Mouse (Mus musculus) intestine, embryonic 14.5 days (tissue): ENCODE results near the gene Rsph1. TPM values are rescaled to one million over a fixed set of nuclear protein-coding genes. Genes with fewer than 3 reads are reported as not detected.
A peak's percentile ranks its signal among the peaks of the same experiment; 100 is the strongest.

Experiments
- ATAC-seq: fragments of 200-750 bp; cut with Nextera tagmentation; replicated peaks from 2 replicates; pipeline ENCODE4 v1.8.0; 2017; ENCODE audit warnings: low read depth, moderate number of reproducible peaks, moderate TSS enrichment, moderate library complexity; ENCODE audit not compliant: low FRiP score, low TSS enrichment
- DNase-seq: peaks from one replicate; pipeline ENCODE4 v3.0.0-alpha.2; 2018; ENCODE audit warnings: low spot score
- H3K27ac ChIP-seq: fragments of 300-500 bp; sonication (generic); 2 replicates; pipeline ENCODE4 v1.5.1; 2014; ENCODE audit warnings: low read depth, mild to moderate bottlenecking, control low read depth
- H3K27me3 ChIP-seq: fragments of 300-500 bp; sonication (generic); replicated peaks from 2 replicates; pipeline ENCODE4 v1.6.1; 2014; ENCODE audit warnings: low read length, control low read depth; ENCODE audit not compliant: control insufficient read depth, insufficient read depth
- H3K36me3 ChIP-seq: fragments of 300-500 bp; sonication (generic); 2 replicates; pipeline ENCODE4 v1.6.1; 2014; ENCODE audit warnings: low read length, control low read depth; ENCODE audit not compliant: control insufficient read depth, insufficient read depth
- H3K4me1 ChIP-seq: fragments of 300-500 bp; sonication (generic); replicated peaks from 2 replicates; pipeline ENCODE4 v1.6.1; 2014; ENCODE audit warnings: low read length, control low read depth, mixed read lengths; ENCODE audit not compliant: control insufficient read depth, insufficient read depth
- H3K4me2 ChIP-seq: fragments of 300-500 bp; sonication (generic); 2 replicates; pipeline ENCODE4 v1.6.1; 2014; ENCODE audit warnings: low read length
- H3K4me3 ChIP-seq: fragments of 300-500 bp; sonication (generic); 2 replicates; pipeline ENCODE4 v1.5.1; 2014; ENCODE audit warnings: low read depth, low read length, control low read depth, mixed read lengths
- H3K9ac ChIP-seq: fragments of 300-500 bp; sonication (generic); 2 replicates; pipeline ENCODE4 v1.6.1; 2014; ENCODE audit warnings: mild to moderate bottlenecking, low read length
- H3K9me3 ChIP-seq: fragments of 300-500 bp; sonication (generic); 2 replicates; pipeline ENCODE4 v1.6.1; 2016; ENCODE audit warnings: low read length, control low read depth; ENCODE audit not compliant: control insufficient read depth
- WGBS: fragments of 180-500 bp; shearing (Covaris S2); extraction: QIAGEN DNeasy Blood & Tissue Kit; methylation state at CpG from one replicate; pipeline ENCODE4 v1.1.7; 2014; 5-methylcytosine and 5-hydroxymethylcytosine counted together
- polyA plus RNA-seq: library from polyadenylated mRNA; unstranded; fragments of >200 nt; fragmentation: Nextera tagmentation; extraction: Ambion mirVana; gene quantifications from 2 replicates; pipeline ENCODE4 v1.2.1, GENCODE M21; 2014

Rsph1 gene
- polyA plus RNA-seq, 1 experiment from 2014 or later = 0.80 TPM

DNA sequence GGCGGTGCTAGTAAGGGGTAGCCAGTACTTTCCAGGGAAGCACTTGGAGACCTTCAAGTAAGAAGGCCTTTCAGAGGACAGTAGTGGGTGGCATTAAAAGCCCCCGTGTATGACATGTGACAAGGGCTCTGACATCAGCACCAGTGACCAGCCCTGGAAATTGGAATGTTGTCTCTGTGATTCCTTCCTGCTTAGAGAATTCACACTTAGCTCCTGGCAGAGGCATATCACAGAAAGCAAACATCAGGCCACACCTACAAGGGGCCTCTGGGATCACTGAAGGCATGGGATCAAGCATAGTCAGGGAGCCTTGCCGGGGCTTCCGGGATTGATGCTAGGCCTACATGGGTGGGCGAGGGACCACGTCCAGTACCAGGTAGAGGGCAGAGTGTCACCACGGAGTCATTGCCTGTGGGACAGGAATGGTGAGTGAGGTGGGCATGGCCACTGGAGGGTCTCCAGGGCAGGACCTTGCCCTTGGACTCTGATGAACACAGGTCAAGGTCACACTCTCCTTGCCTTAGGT is 31.2 kb upstream of the Rsph1 start:
- WGBS = 87% methylated on average over 7 of the region's 7 CpGs
- no peaks in the 10 kb centered on the region for H3K36me3 ChIP-seq
- no peak overlapping the region for H3K4me2 ChIP-seq
- peaks cover 7% of the 10 kb centered on the region for H3K4me1 ChIP-seq
- H3K27me3 ChIP-seq = no peaks in the 10 kb centered on the region
- 0 out of 2 replicates have a peak, but pooled peaks have one; percentile 18 for ATAC-seq
- H3K4me3 ChIP-seq = no peak overlapping the region
- H3K9me3 ChIP-seq = no peaks in the 10 kb centered on the region
- H3K9ac ChIP-seq = no peak overlapping the region
- H3K27ac ChIP-seq = no peak overlapping the region
- DNase-seq = no peak

DNA sequence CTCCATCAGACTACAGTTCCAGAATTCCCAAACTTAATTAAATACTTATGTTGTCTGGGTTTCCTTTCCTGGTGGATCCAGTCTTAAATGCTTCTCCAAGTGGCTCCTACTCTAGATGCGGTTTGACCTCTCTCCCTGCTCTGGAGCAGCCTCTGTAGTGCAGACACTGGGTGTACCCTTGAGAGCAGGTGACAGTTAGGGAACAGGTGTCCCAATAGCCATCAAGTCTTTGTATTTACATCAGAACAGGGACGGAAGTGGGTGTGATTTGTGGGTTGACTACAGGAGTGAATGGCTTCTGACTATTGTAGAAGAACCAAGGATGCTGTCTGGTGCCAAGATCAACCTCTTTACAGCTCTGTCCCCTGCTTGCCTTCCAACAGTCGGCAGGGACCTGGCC is 30.6 kb upstream of the Rsph1 start:
- DNase-seq (no peak), ATAC-seq (no peak)
- peaks cover 7% of the 10 kb centered on the region for H3K4me1 ChIP-seq
- no peak overlapping the region for H3K4me2 ChIP-seq
- H3K4me3 ChIP-seq = no peak overlapping the region
- WGBS = 78% methylated on average over 3 of the region's 3 CpGs
- no peaks in the 10 kb centered on the region for H3K9me3 ChIP-seq
- no peaks in the 10 kb centered on the region for H3K27me3 ChIP-seq
- no peak overlapping the region for H3K27ac ChIP-seq
- H3K9ac ChIP-seq = no peak overlapping the region
- H3K36me3 ChIP-seq = no peaks in the 10 kb centered on the region

DNA sequence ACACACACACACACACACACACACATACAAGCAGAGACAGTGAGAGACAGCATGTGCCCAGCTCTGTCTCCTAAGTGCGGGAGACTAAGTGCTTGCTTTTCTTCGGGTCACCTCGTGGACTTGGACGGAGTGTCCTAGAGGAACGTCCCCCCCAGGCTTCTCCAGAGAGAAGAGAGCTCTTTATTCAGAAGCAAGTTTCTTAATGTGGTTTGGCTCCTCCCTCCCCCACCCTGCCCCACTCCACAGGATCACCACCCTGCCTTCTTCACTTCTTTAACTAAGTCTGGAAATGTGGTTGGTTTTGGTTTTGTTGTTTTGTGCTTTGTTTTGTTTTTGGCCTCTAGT is 28.6 kb upstream of the Rsph1 start:
- Histone ChIP-seq H3K4me3 (no peak overlapping the region), H3K27me3 (no peaks in the 10 kb centered on the region), H3K36me3 (no peaks in the 10 kb centered on the region), H3K4me1 (peaks cover 7% of the 10 kb centered on the region), H3K27ac (peak overlapping the region; percentile 74), H3K9me3 (no peaks in the 10 kb centered on the region), H3K9ac (no peak overlapping the region), H3K4me2 (no peak overlapping the region)
- ATAC-seq (no peak), DNase-seq (no peak)
- 53% methylated on average over 5 of the region's 5 CpGs for WGBS

DNA sequence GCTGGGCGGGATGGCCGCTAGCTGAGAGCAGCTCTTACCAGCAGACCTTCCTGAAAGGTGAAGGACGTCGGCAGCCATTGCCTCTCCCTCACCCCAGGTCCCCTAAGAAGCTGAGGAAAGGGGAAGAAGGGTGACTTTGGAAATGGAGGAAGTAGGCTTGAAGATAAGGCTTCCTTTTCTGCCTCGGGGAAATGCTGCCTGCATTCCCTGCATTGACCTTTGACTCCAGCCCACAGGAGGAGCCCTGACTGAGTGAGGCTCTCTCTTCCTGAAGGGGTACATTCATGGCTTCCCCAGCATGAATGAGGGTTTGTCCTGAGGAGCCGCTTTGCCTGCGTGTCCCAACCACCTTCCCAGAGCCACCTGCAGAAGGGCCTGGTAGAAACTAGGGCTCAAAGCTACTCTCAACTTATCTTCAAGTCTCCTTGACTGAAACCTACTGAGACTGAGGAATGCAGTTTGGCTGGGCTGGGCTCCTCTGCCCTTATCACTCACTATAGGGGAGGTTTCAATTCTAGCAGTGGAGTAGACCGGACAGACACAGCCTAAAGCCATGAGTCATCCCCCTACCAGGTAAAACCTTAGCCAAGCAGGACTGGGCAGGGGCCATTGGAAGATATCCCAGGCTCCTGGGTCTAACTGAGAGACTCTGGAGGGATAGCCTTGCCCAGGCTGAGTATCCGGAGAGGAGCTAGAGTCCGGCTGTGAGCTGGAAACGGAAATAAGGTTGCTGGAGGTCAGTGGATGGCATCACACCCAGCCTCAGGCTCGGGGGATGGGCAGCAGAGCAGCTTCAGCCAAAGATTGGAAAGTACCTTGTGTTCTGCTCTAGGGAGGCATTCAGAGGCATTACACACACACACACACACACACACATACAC is 28.0 kb upstream of the Rsph1 start:
- Histone ChIP-seq H3K36me3 (no peaks in the 10 kb centered on the region), H3K9me3 (no peaks in the 10 kb centered on the region), H3K4me3 (no peak overlapping the region), H3K4me1 (peaks cover 7% of the 10 kb centered on the region), H3K4me2 (no peak overlapping the region), H3K27ac (peak overlapping the region; percentile 74), H3K9ac (no peak overlapping the region), H3K27me3 (no peaks in the 10 kb centered on the region)
- 38% methylated on average over 12 of the region's 12 CpGs for WGBS
- ATAC-seq = peak; percentile 85
- DNase-seq = no peak

DNA sequence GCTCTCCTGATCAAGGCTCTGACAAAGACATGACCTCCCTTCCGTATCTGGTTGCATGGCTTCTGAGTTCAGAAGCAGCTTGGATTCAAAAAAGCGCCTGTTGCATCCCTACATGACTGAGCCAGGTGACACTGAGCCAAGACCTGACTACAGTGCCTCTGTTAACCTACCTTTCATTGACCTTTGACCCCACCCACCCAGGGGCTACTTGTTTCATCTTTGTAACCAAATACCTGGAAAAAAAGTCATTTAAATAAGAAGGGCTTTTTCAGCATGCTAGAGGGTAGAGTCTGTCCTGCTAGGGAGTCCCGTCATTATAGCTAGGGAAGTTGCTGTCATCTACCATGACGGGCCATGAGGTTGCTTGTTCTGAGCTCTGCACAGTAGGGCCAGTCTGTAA is 26.2 kb upstream of the Rsph1 start:
- ATAC-seq = no peak
- WGBS = 88% methylated on average over 4 of the region's 4 CpGs

GRCm38 (mm10) chr17:31300736-31301135 is 23.6 kb upstream of the Rsph1 start:
- Histone ChIP-seq H3K4me3 (no peak overlapping the region), H3K4me1 (peaks cover 23% of the 10 kb centered on the region), H3K9ac (no peak overlapping the region), H3K9me3 (no peaks in the 10 kb centered on the region), H3K4me2 (no peak overlapping the region), H3K27me3 (peaks cover 11% of the 10 kb centered on the region), H3K27ac (no peak overlapping the region), H3K36me3 (no peaks in the 10 kb centered on the region)
- ATAC-seq = no peak
- DNase-seq = no peak
- 66% methylated on average over 3 of the region's 3 CpGs for WGBS

More for the DNA sequence above, 26.2 kb upstream of the Rsph1 start:
- no peak for DNase-seq
- no peak overlapping the region for H3K4me3 ChIP-seq
- no peaks in the 10 kb centered on the region for H3K27me3 ChIP-seq
- no peak overlapping the region for H3K27ac ChIP-seq
- peaks cover 10% of the 10 kb centered on the region; the same call in 1 of the 2 replicates for H3K4me1 ChIP-seq
- no peak overlapping the region for H3K9ac ChIP-seq
- H3K4me2 ChIP-seq = no peak overlapping the region
- H3K36me3 ChIP-seq = no peaks in the 10 kb centered on the region
- H3K9me3 ChIP-seq = no peaks in the 10 kb centered on the region

GRCm38 (mm10) chr17:31299981-31300380 is 22.8 kb upstream of the Rsph1 start:
- no peak overlapping the region for H3K4me2 ChIP-seq
- DNase-seq (no peak), ATAC-seq (no peak)
- no peaks in the 10 kb centered on the region for H3K9me3 ChIP-seq
- no peak overlapping the region for H3K9ac ChIP-seq
- WGBS = 87% methylated on average over 4 of the region's 4 CpGs
- no peak overlapping the region for H3K4me3 ChIP-seq
- no peak overlapping the region for H3K27ac ChIP-seq
- H3K27me3 ChIP-seq = peaks cover 14% of the 10 kb centered on the region
- H3K4me1 ChIP-seq = peaks cover 22% of the 10 kb centered on the region
- no peaks in the 10 kb centered on the region for H3K36me3 ChIP-seq

GRCm38 (mm10) chr17:31298419-31299209 is 21.4 kb upstream of the Rsph1 start:
- H3K36me3 ChIP-seq = no peaks in the 10 kb centered on the region

More at GRCm38 (mm10) chr17:31298419-31299209, 21.4 kb upstream of the Rsph1 start:
- H3K27me3 ChIP-seq = peaks cover 14% of the 10 kb centered on the region
- ATAC-seq (no peak), DNase-seq (no peak)
- 77% methylated on average over 6 of the region's 6 CpGs for WGBS
- no peak overlapping the region for H3K4me3 ChIP-seq
- no peak overlapping the region for H3K9ac ChIP-seq
- H3K4me2 ChIP-seq = no peak overlapping the region
- no peaks in the 10 kb centered on the region for H3K9me3 ChIP-seq
- H3K27ac ChIP-seq = no peak overlapping the region
- peaks cover 19% of the 10 kb centered on the region for H3K4me1 ChIP-seq
